Mouse (Mus musculus) cerebellum, adult 2 months (tissue): ENCODE results near the gene Cfap45. TPM values are rescaled to one million over a fixed set of nuclear protein-coding genes. Genes with fewer than 3 reads are reported as not detected.

Experiments used
- DNase-seq, 2 experiments: peaks; one replicate each; pipeline ENCODE4 v3.0.0; 2021
- H3K27ac ChIP-seq: fragments of 200-500 bp; 2 replicates; pipeline ENCODE4 v1.5.1; 2012; ENCODE audit warnings: low read length, control low read depth, inconsistent platforms; ENCODE audit not compliant: insufficient read depth
- H3K27me3 ChIP-seq: fragments of 200-500 bp; 2 replicates; pipeline ENCODE4 v1.6.1; 2012; ENCODE audit warnings: inconsistent platforms, mild to moderate bottlenecking, low read length, moderate library complexity; ENCODE audit not compliant: control insufficient read depth, insufficient read depth
- H3K4me1 ChIP-seq: fragments of 200-500 bp; 2 replicates; pipeline ENCODE4 v1.6.1; 2011; ENCODE audit warnings: low read length; ENCODE audit not compliant: control insufficient read depth, insufficient read depth
- H3K4me3 ChIP-seq: fragments of 200-500 bp; replicated peaks from 2 replicates; pipeline ENCODE3; 2011; ENCODE audit warnings: mild to moderate bottlenecking, low read depth, low read length, control low read depth; ENCODE audit not compliant: insufficient read depth
- CTCF ChIP-seq: fragments of 200-500 bp; IDR thresholded peaks from 2 replicates; pipeline ENCODE4 v1.5.1; 2011; ENCODE audit warnings: low read depth, mild to moderate bottlenecking, control low read depth, low read length, moderate library complexity, borderline replicate concordance; ENCODE audit not compliant: insufficient read depth
- POLR2A ChIP-seq: fragments of 200-500 bp; IDR thresholded peaks from 2 replicates; pipeline ENCODE4 v1.6.1; 2011; ENCODE audit warnings: low read length, control low read depth, borderline replicate concordance; ENCODE audit not compliant: insufficient read depth
- WGBS: fragments of 180-500 bp; shearing (Covaris S2); methylation state at CpG from one replicate; pipeline ENCODE4 v1.1.7; 2018; 5-methylcytosine and 5-hydroxymethylcytosine counted together
- polyA plus RNA-seq: library from polyadenylated mRNA; depleted of rRNA; stranded (reverse); fragments of >200 nt; gene quantifications from 2 replicates; pipeline ENCODE4 v1.2.3, GENCODE M21; 2012

Gene Cfap45
- polyA plus RNA-seq, 1 experiment: 1.00 TPM

DNA sequence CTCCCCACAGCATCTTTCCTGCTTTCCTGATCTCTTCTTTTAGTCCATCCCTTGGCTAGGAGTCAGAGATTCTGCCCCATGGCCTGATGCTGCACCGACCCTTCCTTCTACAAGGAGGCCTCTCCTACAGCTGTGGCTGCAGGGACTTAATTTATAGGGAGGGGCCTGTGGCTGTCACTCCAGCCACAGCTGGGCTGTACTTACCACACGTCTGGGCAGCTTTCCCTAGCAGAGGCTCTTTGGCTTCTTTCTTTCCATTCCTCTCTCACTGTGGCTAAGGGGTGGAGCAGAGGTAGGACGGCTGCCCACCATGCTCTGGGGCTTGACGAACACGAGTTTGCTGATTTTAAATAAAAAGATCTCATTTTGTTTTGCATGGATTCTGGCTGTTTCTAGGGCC is 13.6 kb upstream of the Cfap45 start:
- DNase-seq: no peak
- TF ChIP-seq CTCF (no peak), POLR2A (no peak)
- no peak overlapping the region for H3K27ac ChIP-seq
- H3K27me3 ChIP-seq: no peaks in the 10 kb centered on the region; the same call in 1 of the 2 replicates
- H3K4me3 ChIP-seq: no peak overlapping the region
- 69% methylated on average over 5 of the region's 5 CpGs for WGBS
- no peaks in the 10 kb centered on the region; the same call in 1 of the 2 replicates for H3K4me1 ChIP-seq

DNA sequence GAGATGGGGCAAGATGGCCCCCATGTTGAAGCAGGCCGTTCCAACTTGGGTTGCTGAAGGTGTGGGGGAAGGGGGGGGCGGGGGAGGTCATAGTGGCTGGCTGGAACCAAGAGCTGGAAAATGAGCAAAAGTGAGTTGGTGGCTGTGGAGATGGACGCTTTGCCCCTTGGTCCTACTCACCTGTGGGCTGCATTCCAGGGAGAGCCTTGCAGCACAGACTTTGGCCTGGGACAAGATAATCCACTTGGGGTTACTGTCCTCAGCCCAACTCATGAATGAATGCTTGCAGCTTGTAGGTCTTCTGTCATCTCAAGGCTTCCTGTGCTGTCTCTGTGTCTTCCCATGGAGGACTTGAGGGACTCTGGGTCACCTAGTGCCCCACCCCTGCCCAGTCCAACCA is 12.9 kb upstream of the Cfap45 start:
- H3K27ac ChIP-seq: no peak overlapping the region
- 82% methylated on average over 3 of the region's 3 CpGs for WGBS
- H3K27me3 ChIP-seq: no peaks in the 10 kb centered on the region; the same call in 1 of the 2 replicates
- no peaks in the 10 kb centered on the region; the same call in 1 of the 2 replicates for H3K4me1 ChIP-seq
- no peak overlapping the region for H3K4me3 ChIP-seq
- TF ChIP-seq POLR2A (no peak), CTCF (no peak)
- DNase-seq: no peak

DNA sequence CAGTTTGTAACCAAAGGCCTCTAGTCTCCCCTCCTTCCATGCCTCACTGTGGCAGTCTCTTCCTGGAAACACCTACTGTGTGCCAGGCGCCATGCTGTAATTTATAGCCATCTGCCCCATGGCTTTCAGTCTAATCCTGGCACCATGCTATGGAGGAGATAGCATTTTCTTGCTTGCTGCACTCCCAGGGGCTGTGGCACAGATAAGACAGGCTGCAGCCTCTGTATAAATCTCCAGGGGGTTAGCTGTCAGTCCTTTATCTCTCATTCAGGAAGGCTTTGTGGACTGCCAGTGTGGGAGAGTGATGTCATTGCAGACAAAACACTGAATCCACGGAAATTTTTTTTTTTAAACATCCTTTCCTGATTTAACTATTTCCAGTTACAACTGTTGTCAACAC is 12.4 kb upstream of the Cfap45 start:
- Histone ChIP-seq H3K27me3 (no peaks in the 10 kb centered on the region), H3K4me1 (no peaks in the 10 kb centered on the region; the same call in 1 of the 2 replicates), H3K27ac (no peak overlapping the region), H3K4me3 (no peak overlapping the region)
- TF ChIP-seq CTCF (no peak), POLR2A (no peak)
- WGBS: 60% methylated on average over 2 of the region's 2 CpGs
- no peak for DNase-seq

DNA sequence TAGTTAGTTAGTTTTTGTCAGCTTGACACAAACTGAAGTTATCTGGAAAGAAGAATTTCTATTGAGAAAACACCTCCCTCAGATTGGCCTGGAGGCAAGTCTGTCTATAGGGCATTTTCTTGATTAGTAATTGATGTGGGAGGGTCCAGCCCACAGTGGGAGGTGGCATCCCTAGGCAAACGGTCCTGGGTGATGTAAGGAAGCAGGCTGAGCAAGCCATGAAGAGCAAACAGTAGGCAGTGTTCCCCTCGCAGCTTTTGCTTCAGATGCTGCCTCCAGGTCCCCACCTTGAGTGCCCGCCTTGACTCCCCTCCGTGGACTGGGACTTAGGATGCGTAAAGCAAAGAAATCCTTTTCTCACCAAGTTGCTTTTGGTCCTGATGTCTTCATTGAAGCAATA is 11.4 kb upstream of the Cfap45 start:
- Histone ChIP-seq H3K27ac (no peak overlapping the region), H3K27me3 (no peaks in the 10 kb centered on the region), H3K4me1 (peaks cover 4% of the 10 kb centered on the region; the same call in 1 of the 2 replicates), H3K4me3 (no peak overlapping the region)
- WGBS: 77% methylated on average over 5 of the region's 5 CpGs
- TF ChIP-seq POLR2A (no peak), CTCF (no peak)
- no peak for DNase-seq

DNA sequence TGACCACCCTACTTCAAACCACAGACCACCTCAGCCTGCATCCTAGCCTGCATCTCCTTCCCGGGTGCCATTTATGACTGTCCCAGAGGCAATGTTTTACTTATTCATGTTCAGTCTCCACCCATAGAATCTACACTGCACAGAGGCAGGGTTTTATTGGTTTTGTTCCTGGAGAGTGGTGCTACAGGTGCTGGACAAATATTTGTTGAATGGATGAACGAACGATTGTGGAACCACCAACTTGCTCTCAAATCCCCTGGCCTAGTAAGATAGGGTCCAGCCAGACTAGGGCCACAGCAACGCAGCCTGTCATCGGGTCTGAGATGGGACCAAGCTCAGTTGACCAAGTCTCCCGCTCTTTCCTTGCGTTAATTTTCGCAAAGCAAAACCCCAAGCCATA is 10.6 kb upstream of the Cfap45 start:
- WGBS: 57% methylated on average over 8 of the region's 8 CpGs
- Histone ChIP-seq H3K4me3 (no peak overlapping the region), H3K27ac (no peak overlapping the region), H3K4me1 (peaks cover 4% of the 10 kb centered on the region; the same call in 1 of the 2 replicates), H3K27me3 (no peaks in the 10 kb centered on the region)
- DNase-seq: no peak
- TF ChIP-seq POLR2A (no peak), CTCF (no peak)

DNA sequence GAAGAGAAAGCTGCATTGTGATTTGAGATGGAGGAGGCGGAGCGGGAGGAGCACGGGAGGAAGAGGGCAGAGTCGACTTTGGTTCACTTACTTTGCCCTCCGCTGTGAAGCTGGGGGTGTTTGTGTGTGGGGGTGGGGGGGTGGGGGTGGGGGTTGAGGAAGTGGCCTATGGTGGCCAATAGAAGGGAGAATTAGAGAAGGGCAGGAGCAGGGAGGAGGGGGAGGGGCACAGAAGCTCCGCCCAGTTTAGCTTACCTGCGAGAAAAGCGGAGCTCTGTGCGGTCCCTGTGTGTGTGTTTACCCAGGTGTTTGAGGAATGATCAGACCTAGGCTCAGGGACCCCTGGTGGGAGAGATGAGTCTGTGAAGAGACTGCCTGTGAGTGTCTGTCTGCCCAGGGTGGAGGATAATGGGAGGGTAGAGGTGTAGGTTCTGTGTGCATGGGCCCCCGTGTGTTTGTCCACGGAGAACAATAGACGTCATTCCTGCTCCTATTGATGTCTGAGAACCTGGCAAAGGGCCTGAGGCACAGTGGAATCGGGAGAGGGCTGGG is 10.1 kb upstream of the Cfap45 start:
- 42% methylated on average over 13 of the region's 13 CpGs for WGBS
- Histone ChIP-seq H3K27ac (no peak overlapping the region), H3K4me3 (no peak overlapping the region), H3K4me1 (peaks cover 4% of the 10 kb centered on the region; the same call in 1 of the 2 replicates), H3K27me3 (no peaks in the 10 kb centered on the region)
- DNase-seq: no peak
- TF ChIP-seq CTCF: no peak
- no peak for TF ChIP-seq POLR2A

DNA sequence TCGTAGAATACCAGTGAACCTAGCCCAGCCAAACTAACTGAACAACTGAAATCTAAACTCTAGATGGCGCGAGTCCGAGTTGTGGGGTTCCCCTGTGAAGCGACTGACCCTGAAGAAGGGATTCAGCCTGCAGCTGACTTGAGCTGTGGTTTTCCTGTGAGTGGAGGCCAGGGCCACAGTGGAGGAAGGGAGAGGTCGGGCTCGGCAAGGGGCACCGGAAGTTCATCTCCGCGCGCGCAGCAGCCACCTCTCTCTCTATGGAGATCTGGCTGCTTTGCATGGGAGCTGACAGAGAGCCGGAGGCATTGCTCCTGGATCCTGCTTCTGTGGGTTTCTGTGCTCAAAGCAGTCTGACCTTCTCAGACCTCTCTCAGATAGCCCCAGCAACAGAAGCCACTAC is 7.6 kb upstream of the Cfap45 start:
- WGBS: 43% methylated on average over 13 of the region's 13 CpGs
- Histone ChIP-seq H3K4me1 (peaks cover 4% of the 10 kb centered on the region; the same call in 1 of the 2 replicates), H3K27ac (no peak overlapping the region), H3K27me3 (no peaks in the 10 kb centered on the region), H3K4me3 (no peak overlapping the region)
- TF ChIP-seq POLR2A (no peak), CTCF (no peak)
- no peak for DNase-seq

DNA sequence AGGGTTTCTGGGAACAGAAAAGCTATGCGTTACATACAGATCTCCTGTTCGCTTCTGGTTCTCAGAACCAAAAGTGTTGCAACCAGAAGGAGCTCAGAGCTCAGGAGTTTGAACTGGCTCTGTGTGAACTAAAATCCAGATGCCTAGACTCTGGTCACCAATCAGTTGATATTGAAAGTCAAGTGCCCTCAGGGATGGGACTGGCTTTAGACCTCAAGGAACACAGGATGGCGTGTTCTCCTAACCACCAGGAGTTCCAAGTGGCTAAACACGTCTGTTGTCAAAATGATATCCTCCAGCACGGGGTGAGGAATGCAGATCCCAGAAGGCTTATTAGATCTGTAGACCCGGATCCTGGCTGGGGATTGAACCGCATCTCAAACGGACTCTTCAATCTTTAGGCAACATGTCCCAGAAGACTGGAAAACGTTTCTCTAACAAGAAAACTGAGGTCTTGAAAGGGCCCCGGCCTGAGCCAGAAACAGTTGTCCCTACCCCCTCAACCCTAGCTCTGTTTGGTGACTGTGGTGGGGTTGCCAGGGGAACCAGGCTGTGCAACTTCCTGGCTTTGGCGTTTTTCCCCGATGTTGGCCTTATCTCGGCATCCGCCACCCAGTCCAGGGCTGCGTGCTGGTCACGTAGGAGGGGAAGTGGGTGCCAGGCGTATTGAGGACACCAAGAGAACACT is 6.9 kb upstream of the Cfap45 start:
- TF ChIP-seq CTCF (no peak), POLR2A (no peak)
- DNase-seq: no peak
- Histone ChIP-seq H3K4me1 (peaks cover 4% of the 10 kb centered on the region; the same call in 1 of the 2 replicates), H3K27me3 (no peaks in the 10 kb centered on the region), H3K4me3 (no peak overlapping the region), H3K27ac (no peak overlapping the region)
- 44% methylated on average over 17 of the region's 17 CpGs for WGBS
